Comparison of ENCODE assay signal across 9 mouse cellular contexts in the genomic region with DNA sequence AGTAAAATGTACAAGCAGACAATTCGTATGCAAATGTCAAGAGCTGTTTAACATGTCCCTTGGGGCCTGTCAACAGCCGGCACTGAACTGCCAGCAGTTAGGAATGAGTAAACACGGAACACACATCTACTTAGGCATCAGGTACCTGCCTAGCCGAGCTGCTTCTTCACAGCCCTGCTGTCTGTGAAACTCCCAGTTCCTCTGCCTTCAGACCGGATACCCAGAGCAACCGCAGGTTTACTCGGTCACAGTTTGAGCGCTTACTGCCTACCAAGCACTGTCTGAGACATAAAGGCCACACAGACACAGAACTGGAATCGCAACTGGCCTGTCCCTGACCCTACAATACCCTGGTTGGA.
DNase-seq lines count a peak whose midpoint lies in the region; ATAC-seq lines count a peak whose summit lies in the region.
"Had no signal": no experiment of that assay in that cellular context is flagged by ENCODE, and none has a peak within 500 bp of the region (broad histone marks: within the 10 kb centered on the region; RNA-seq: fewer than 3 reads in every experiment).

No protein-coding gene starts in this region.

- H3K4me2 ChIP-seq in heart, embryonic 15.5 days, result no peak overlapping the region
- H3K4me2 ChIP-seq in heart, embryonic 12.5 days, result no peak overlapping the region
- H3K4me2 ChIP-seq in midbrain, embryonic 13.5 days (replicated peaks), result no peak overlapping the region
- H3K4me2 ChIP-seq in midbrain, embryonic 11.5 days, result no peak overlapping the region
- no peak overlapping the region for H3K4me2 ChIP-seq in embryonic facial prominence, embryonic 14.5 days (ENCODE audit: low read depth, low read length)
- H3K4me2 ChIP-seq in neural tube, embryonic 14.5 days (ENCODE audit: low read depth, low read length), result no peak overlapping the region
- H3K4me2 ChIP-seq: embryonic facial prominence, embryonic 15.5 days had no signal

- H3K27me3 ChIP-seq in heart, embryonic 15.5 days, result no peaks in the 10 kb centered on the region
- no peaks in the 10 kb centered on the region for H3K27me3 ChIP-seq in heart, embryonic 12.5 days (replicated peaks)
- H3K27me3 ChIP-seq in midbrain, embryonic 13.5 days, result 0 out of 2 replicates have a peak, but pooled peaks cover 3% of the 10 kb centered on the region
- H3K27me3 ChIP-seq in midbrain, embryonic 11.5 days (ENCODE audit: control insufficient read depth, insufficient read depth, low read length), result no peaks in the 10 kb centered on the region
- H3K27me3 ChIP-seq in embryonic facial prominence, embryonic 14.5 days (replicated peaks; ENCODE audit: control insufficient read depth, insufficient read depth, low read length), result no peaks in the 10 kb centered on the region
- no peaks in the 10 kb centered on the region for H3K27me3 ChIP-seq in neural tube, embryonic 14.5 days (ENCODE audit: control insufficient read depth, insufficient read depth, low read length)
- H3K27me3 ChIP-seq: embryonic facial prominence, embryonic 15.5 days had no signal

- WGBS in heart, embryonic 15.5 days, result 67% methylated on average over 9 of the region's 9 CpGs
- WGBS in heart, embryonic 12.5 days, result 62% methylated on average over 9 of the region's 9 CpGs
- WGBS in midbrain, embryonic 13.5 days, result 57% methylated on average over 9 of the region's 9 CpGs
- WGBS in midbrain, embryonic 11.5 days, result 70% methylated on average over 9 of the region's 9 CpGs
- 48% methylated on average over 9 of the region's 9 CpGs for WGBS in embryonic facial prominence, embryonic 14.5 days
- 40% methylated on average over 9 of the region's 9 CpGs for WGBS in neural tube, embryonic 14.5 days

- H3K27ac ChIP-seq in heart, embryonic 15.5 days, result peak overlapping the region; percentile 80; the same call in 1 of the 2 replicates
- no peak overlapping the region for H3K27ac ChIP-seq in heart, embryonic 12.5 days (ENCODE audit: poor library complexity, severe bottlenecking)
- H3K27ac ChIP-seq in midbrain, embryonic 13.5 days, result 0 out of 2 replicates have a peak overlapping the region, but pooled peaks have one; percentile 14
- H3K27ac ChIP-seq in midbrain, embryonic 11.5 days (ENCODE audit: low read depth, low read length), result no peak overlapping the region
- H3K27ac ChIP-seq in embryonic facial prominence, embryonic 14.5 days (replicated peaks; ENCODE audit: low read depth, low read length), result peak overlapping the region; percentile 82
- H3K27ac ChIP-seq in neural tube, embryonic 14.5 days (ENCODE audit: low read depth, low read length), result no peak overlapping the region

- peaks cover 23% of the 10 kb centered on the region for H3K4me1 ChIP-seq in heart, embryonic 15.5 days (replicated peaks)
- peaks cover 12% of the 10 kb centered on the region; the same call in 1 of the 2 replicates for H3K4me1 ChIP-seq in heart, embryonic 12.5 days (replicated peaks)
- peaks cover 16% of the 10 kb centered on the region for H3K4me1 ChIP-seq in midbrain, embryonic 13.5 days (replicated peaks)
- H3K4me1 ChIP-seq in midbrain, embryonic 11.5 days (ENCODE audit: control insufficient read depth, insufficient read depth, low read length), result peaks cover 11% of the 10 kb centered on the region
- H3K4me1 ChIP-seq in embryonic facial prominence, embryonic 14.5 days (ENCODE audit: control insufficient read depth, insufficient read depth, low read length), result peaks cover 36% of the 10 kb centered on the region
- peaks cover 10% of the 10 kb centered on the region; the same call in 1 of the 2 replicates for H3K4me1 ChIP-seq in neural tube, embryonic 14.5 days (ENCODE audit: control insufficient read depth, insufficient read depth, low read length)

- no peak overlapping the region for H3K4me3 ChIP-seq in heart, embryonic 15.5 days
- H3K4me3 ChIP-seq in heart, embryonic 12.5 days, result no peak overlapping the region
- H3K4me3 ChIP-seq in midbrain, embryonic 13.5 days (replicated peaks), result no peak overlapping the region
- no peak overlapping the region for H3K4me3 ChIP-seq in midbrain, embryonic 11.5 days (ENCODE audit: low read depth, low read length)
- no peak overlapping the region for H3K4me3 ChIP-seq in embryonic facial prominence, embryonic 14.5 days (ENCODE audit: low read depth, low read length)
- no peak overlapping the region for H3K4me3 ChIP-seq in neural tube, embryonic 14.5 days (ENCODE audit: low read depth, low read length)
- H3K4me3 ChIP-seq: embryonic facial prominence, embryonic 15.5 days had no signal

- no peak for DNase-seq in midbrain, embryonic 11.5 days (ENCODE audit: low spot score, missing footprints)
- peak; percentile 16 for DNase-seq in embryonic facial prominence, embryonic 14.5 days (ENCODE audit: low spot score)
- DNase-seq in ovary, postnatal 14 days (ENCODE audit: low spot score), result no peak

- no peaks in the 10 kb centered on the region for H3K36me3 ChIP-seq in heart, embryonic 15.5 days
- H3K36me3 ChIP-seq in heart, embryonic 12.5 days, result no peaks in the 10 kb centered on the region
- no peaks in the 10 kb centered on the region for H3K36me3 ChIP-seq in midbrain, embryonic 13.5 days
- no peaks in the 10 kb centered on the region for H3K36me3 ChIP-seq in midbrain, embryonic 11.5 days (ENCODE audit: control insufficient read depth, insufficient read depth, low read length)
- H3K36me3 ChIP-seq in embryonic facial prominence, embryonic 14.5 days (ENCODE audit: control insufficient read depth, insufficient read depth, low read length), result no peaks in the 10 kb centered on the region
- no peaks in the 10 kb centered on the region for H3K36me3 ChIP-seq in neural tube, embryonic 14.5 days (ENCODE audit: control insufficient read depth, insufficient read depth, low read length)
- H3K36me3 ChIP-seq: embryonic facial prominence, embryonic 15.5 days had no signal

- H3K9me3 ChIP-seq in heart, embryonic 15.5 days (replicated peaks), result no peaks in the 10 kb centered on the region
- no peaks in the 10 kb centered on the region for H3K9me3 ChIP-seq in heart, embryonic 12.5 days (replicated peaks)
- H3K9me3 ChIP-seq in midbrain, embryonic 13.5 days, result no peaks in the 10 kb centered on the region
- no peaks in the 10 kb centered on the region for H3K9me3 ChIP-seq in midbrain, embryonic 11.5 days (ENCODE audit: control insufficient read depth, low read length)
- no peaks in the 10 kb centered on the region for H3K9me3 ChIP-seq in embryonic facial prominence, embryonic 14.5 days (ENCODE audit: control insufficient read depth, low read length)
- H3K9me3 ChIP-seq in neural tube, embryonic 14.5 days (ENCODE audit: control insufficient read depth, low read length), result no peaks in the 10 kb centered on the region
- H3K9me3 ChIP-seq: embryonic facial prominence, embryonic 15.5 days had no signal

- ATAC-seq in heart, embryonic 15.5 days (replicated peaks; ENCODE audit: insufficient number of reproducible peaks, insufficient read depth, low FRiP score, low read depth), result no peak
- no peak for ATAC-seq in heart, embryonic 12.5 days (ENCODE audit: insufficient number of reproducible peaks, low FRiP score)
- ATAC-seq in midbrain, embryonic 13.5 days, result no peak
- ATAC-seq in midbrain, embryonic 11.5 days (ENCODE audit: low FRiP score), result no peak
- no peak for ATAC-seq in embryonic facial prominence, embryonic 14.5 days (ENCODE audit: low read depth)
- ATAC-seq in neural tube, embryonic 14.5 days (ENCODE audit: low read depth), result peak; percentile 56
- ATAC-seq in erythroid progenitor cell, adult 5-6 weeks (replicated peaks; ENCODE audit: low FRiP score, poor library complexity, severe bottlenecking), result no peak

- H3K9ac ChIP-seq in heart, embryonic 15.5 days, result no peak overlapping the region
- no peak overlapping the region for H3K9ac ChIP-seq in heart, embryonic 12.5 days
- no peak overlapping the region for H3K9ac ChIP-seq in midbrain, embryonic 13.5 days (replicated peaks)
- no peak overlapping the region for H3K9ac ChIP-seq in midbrain, embryonic 11.5 days (ENCODE audit: low read length)
- no peak overlapping the region; the same call in 1 of the 2 replicates for H3K9ac ChIP-seq in embryonic facial prominence, embryonic 14.5 days (ENCODE audit: low read depth, low read length)
- H3K9ac ChIP-seq in neural tube, embryonic 14.5 days (replicated peaks; ENCODE audit: low read depth, low read length), result no peak overlapping the region
- H3K9ac ChIP-seq: embryonic facial prominence, embryonic 15.5 days had no signal

Comparison
In these comparisons a context has a peak if more than half of its experiments do, and no peak if none do; other contexts are left out.
1. H3K27ac ChIP-seq: peak in heart, embryonic 15.5 days (single experiment), midbrain, embryonic 13.5 days (single experiment) and embryonic facial prominence, embryonic 14.5 days (single experiment); none in heart, embryonic 12.5 days (single experiment), midbrain, embryonic 11.5 days (single experiment) and neural tube, embryonic 14.5 days (single experiment).